Mouse (Mus musculus) liver, embryonic 14.5 days (tissue): ENCODE measurements around the gene Lpar5.

ENCODE experiments used
- CTCF ChIP-seq: IDR thresholded peaks from 2 replicates; pipeline ENCODE4 v1.5.1; 2016; ENCODE audit warnings: antibody characterized with exemption, low read depth, control low read depth
- EP300 ChIP-seq: IDR thresholded peaks from 2 replicates; pipeline ENCODE4 v1.6.1; 2016; ENCODE audit warnings: antibody characterized with exemption, low read depth

GRCm38 (mm10) chr6:125082801-125083386 lies 15.2 kb downstream of the Lpar5 start:
- TF ChIP-seq CTCF = no peak
- no peak for TF ChIP-seq EP300
